Mouse (Mus musculus) ES-Bruce4 (cell line): Measurements from ENCODE around the gene Tnfsf4. TPM values are rescaled to one million over a fixed set of nuclear protein-coding genes. Genes with fewer than 3 reads are reported as not detected.
A peak's percentile ranks its signal among the peaks of the same experiment; 100 is the strongest.

Experiments used
- H3K27ac ChIP-seq: 2 replicates; pipeline ENCODE4 v1.5.1; 2012; ENCODE audit warnings: low read length, inconsistent platforms; ENCODE audit not compliant: insufficient read depth
- H3K27me3 ChIP-seq: 2 replicates; pipeline ENCODE4 v1.6.1; 2012; ENCODE audit warnings: mild to moderate bottlenecking, low read length, inconsistent platforms; ENCODE audit not compliant: control insufficient read depth, poor library complexity, insufficient read depth, severe bottlenecking
- H3K36me3 ChIP-seq: 2 replicates; pipeline ENCODE4 v1.6.1; 2012; ENCODE audit warnings: inconsistent platforms, mild to moderate bottlenecking, low read length, moderate library complexity; ENCODE audit not compliant: control insufficient read depth, poor library complexity, insufficient read depth, severe bottlenecking
- H3K4me1 ChIP-seq: one replicate; pipeline ENCODE4 v1.8.1; 2011; ENCODE audit warnings: low read length; ENCODE audit not compliant: control insufficient read depth, insufficient read depth
- H3K4me3 ChIP-seq: 2 replicates; pipeline ENCODE4 v1.5.1; 2011; ENCODE audit warnings: low read depth, mild to moderate bottlenecking, low read length
- H3K9ac ChIP-seq: 2 replicates; pipeline ENCODE4 v1.6.1; 2012; ENCODE audit warnings: low read depth, mild to moderate bottlenecking, inconsistent platforms; ENCODE audit not compliant: poor library complexity, severe bottlenecking
- H3K9me3 ChIP-seq: replicated peaks from 2 replicates; pipeline ENCODE4 v1.6.1; 2012; ENCODE audit warnings: mild to moderate bottlenecking, low read length, inconsistent platforms; ENCODE audit not compliant: control insufficient read depth, poor library complexity, insufficient read depth, severe bottlenecking
- CTCF ChIP-seq: IDR thresholded peaks from one replicate; pipeline ENCODE4 v1.8.1; 2011; ENCODE audit warnings: low read depth, low read length
- EP300 ChIP-seq: IDR thresholded peaks from 2 replicates; pipeline ENCODE4 v1.6.1; 2011; ENCODE audit warnings: low read depth, low read length; ENCODE audit not compliant: insufficient read depth
- POLR2A ChIP-seq: IDR thresholded peaks from one replicate; pipeline ENCODE4 v1.8.1; 2011; ENCODE audit warnings: low read length; ENCODE audit not compliant: insufficient read depth
- polyA plus RNA-seq: library from polyadenylated mRNA; stranded (reverse); fragments of >200 nt; gene quantifications from 2 replicates; pipeline ENCODE4 v1.2.4, GENCODE M21; 2011; ENCODE audit warnings: low read depth; ENCODE audit not compliant: missing spikeins, insufficient read depth, insufficient read length

The Tnfsf4 gene
- polyA plus RNA-seq, 1 experiment, result not detected

DNA sequence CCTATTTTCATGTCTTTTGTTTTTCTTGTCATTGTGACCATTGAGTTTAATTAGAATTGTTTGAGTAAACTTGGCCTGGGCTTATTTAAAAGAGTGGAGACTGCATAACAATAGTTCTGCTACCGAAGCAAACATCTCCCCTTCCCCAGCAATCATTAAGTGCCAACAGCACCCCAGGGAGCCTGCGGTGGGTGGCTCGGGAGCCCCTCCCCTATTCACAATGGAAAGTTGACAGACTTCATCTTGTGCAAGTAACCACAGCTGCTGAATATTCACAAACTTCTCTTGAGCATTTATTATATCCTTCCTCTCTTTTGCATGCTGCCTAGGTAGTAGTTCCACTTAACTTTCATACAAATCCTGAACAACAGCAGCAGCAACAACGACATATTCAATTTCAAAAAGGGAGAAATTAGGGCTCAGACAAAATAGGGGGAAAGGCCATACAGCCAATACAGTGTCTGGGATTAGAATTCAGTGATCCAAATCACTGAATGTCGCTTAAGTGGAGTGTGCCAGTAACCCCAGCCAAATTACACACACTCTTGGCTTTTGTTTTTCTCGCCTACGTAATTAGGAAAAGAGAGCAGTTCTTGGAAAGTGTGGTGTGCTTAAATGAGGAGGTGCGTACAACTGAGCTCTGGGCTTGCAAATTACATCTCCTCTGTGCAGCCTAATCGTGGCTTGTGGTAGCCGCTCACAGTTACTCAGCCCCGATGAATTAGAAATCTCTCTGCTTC lies 15.4 kb upstream of the Tnfsf4 start:
- H3K9me3 ChIP-seq, result no peaks in the 10 kb centered on the region
- H3K4me1 ChIP-seq, result no peaks in the 10 kb centered on the region
- TF ChIP-seq CTCF, result no peak
- no peak for TF ChIP-seq POLR2A
- 0 out of 2 replicates have a peak, but pooled peaks have one; percentile 20 for TF ChIP-seq EP300
- H3K27ac ChIP-seq, result no peak overlapping the region
- H3K27me3 ChIP-seq, result no peaks in the 10 kb centered on the region
- H3K36me3 ChIP-seq, result no peaks in the 10 kb centered on the region; the same call in 1 of the 2 replicates
- H3K4me3 ChIP-seq, result no peak overlapping the region
- H3K9ac ChIP-seq, result no peak overlapping the region

DNA sequence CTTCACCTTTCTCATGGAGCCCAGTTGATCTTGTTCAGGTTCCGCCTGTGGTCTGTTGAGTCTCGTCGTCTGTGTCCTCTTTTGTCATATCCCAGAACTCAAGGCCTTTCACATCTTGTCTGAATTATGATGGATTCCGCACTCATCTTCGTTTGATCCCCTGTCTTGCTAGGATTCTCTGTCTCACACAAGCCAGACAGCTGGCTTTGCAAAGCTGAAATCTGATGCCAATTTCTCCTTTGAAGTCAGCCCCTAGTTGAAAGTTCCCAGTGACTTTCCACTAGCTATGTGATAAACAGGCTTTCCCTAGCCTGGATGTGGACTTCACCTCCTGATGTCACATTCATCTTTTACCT lies 14.8 kb upstream of the Tnfsf4 start:
- Histone ChIP-seq H3K9me3 (no peaks in the 10 kb centered on the region), H3K9ac (no peak overlapping the region), H3K27ac (no peak overlapping the region), H3K4me1 (no peaks in the 10 kb centered on the region), H3K4me3 (no peak overlapping the region), H3K27me3 (no peaks in the 10 kb centered on the region), H3K36me3 (no peaks in the 10 kb centered on the region; the same call in 1 of the 2 replicates)
- TF ChIP-seq POLR2A (no peak), EP300 (no peak), CTCF (no peak)

DNA sequence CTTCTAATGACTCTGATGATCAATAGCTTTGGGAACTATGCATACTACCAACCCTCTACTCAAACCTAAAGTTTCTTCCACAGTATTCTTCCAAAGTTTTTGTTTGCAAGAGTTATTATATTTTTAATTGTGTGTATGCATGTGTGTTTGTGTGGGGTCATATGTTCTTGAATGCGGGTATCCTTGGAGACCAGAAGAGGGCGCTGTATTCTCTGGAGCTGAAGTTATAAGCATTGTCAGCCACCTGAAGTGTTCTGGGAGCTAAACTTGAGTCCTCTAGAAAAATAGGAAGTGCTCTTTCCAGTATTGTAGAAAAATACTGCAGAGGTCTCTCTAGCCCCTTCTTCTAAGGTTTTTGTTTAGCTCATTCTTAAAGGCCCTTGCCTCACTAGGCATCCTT lies 5.1 kb upstream of the Tnfsf4 start:
- H3K9me3 ChIP-seq, result no peaks in the 10 kb centered on the region
- H3K4me3 ChIP-seq, result no peak overlapping the region
- H3K27ac ChIP-seq, result no peak overlapping the region
- no peaks in the 10 kb centered on the region for H3K27me3 ChIP-seq
- H3K9ac ChIP-seq, result no peak overlapping the region
- TF ChIP-seq EP300, result no peak
- TF ChIP-seq CTCF, result no peak
- TF ChIP-seq POLR2A, result no peak
- no peaks in the 10 kb centered on the region for H3K36me3 ChIP-seq
- H3K4me1 ChIP-seq, result no peaks in the 10 kb centered on the region

DNA sequence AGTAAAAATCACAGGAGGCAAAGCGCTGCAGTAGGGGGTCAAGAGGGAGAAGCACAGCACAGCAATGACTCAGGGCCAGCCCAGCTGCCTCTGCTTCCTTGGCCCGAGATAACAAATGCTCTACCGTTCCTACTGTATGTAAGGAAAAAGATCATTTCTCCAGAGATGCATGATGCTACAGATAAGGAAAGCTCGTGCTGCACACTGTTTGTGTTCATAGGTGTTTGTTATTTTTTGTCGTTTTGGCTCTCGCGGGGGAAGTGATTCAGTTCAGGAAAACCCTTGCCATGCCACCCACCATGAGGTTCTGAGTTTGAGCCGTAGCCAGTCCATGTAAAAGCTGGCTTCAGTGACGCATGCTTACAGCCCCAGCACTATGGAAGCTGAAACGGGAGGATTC lies 2.3 kb upstream of the Tnfsf4 start:
- Histone ChIP-seq H3K36me3 (no peaks in the 10 kb centered on the region), H3K27me3 (no peaks in the 10 kb centered on the region), H3K9ac (no peak overlapping the region), H3K9me3 (no peaks in the 10 kb centered on the region), H3K27ac (no peak overlapping the region), H3K4me3 (no peak overlapping the region), H3K4me1 (no peaks in the 10 kb centered on the region)
- TF ChIP-seq POLR2A, result no peak
- TF ChIP-seq EP300, result no peak
- no peak for TF ChIP-seq CTCF

DNA sequence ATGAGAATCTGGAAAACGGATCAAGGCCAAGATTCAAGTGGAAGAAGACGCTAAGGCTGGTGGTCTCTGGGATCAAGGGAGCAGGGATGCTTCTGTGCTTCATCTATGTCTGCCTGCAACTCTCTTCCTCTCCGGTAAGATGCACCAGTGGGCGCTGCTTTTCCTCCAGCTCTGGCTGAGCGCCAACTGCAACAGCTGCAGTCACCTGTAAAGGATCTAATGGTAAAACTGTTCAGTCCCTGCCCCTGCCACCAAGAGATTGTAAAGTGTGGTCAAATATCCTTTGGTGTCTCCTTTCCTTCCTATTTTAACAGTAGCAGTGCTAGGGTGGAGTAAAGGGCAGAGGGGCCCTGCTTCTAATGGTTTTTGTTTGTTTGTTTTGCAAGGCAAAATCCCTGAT lies 401 bp downstream of the Tnfsf4 start:
- Histone ChIP-seq H3K4me3 (no peak overlapping the region), H3K27me3 (no peaks in the 10 kb centered on the region)
- TF ChIP-seq EP300 (no peak), CTCF (no peak), POLR2A (no peak)

DNA sequence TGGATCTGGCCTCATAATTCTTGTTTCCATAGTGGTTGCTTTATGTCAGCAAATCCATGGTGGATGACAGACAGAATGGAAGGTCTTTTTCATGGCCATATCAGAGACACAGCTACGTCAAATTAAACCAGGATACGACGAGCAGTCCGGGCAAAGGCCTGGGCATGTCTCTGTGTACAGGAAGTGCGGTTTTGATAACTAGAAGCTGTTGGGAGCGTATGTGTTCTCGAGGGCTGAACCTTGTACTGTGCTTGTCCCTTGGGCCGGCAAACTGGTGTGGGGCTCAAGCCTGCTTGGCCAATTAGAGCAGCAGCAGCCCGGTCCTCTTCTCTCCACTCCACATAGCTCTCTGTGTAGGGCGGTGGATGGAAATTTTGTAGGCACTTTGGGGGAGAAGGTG lies 1.1 kb downstream of the Tnfsf4 start:
- TF ChIP-seq CTCF, result no peak
- no peak for TF ChIP-seq POLR2A
- TF ChIP-seq EP300, result no peak
- Histone ChIP-seq H3K4me1 (no peaks in the 10 kb centered on the region), H3K27me3 (no peaks in the 10 kb centered on the region), H3K9me3 (no peaks in the 10 kb centered on the region), H3K36me3 (no peaks in the 10 kb centered on the region), H3K27ac (no peak overlapping the region), H3K9ac (no peak overlapping the region), H3K4me3 (no peak overlapping the region)

More for the DNA sequence above, 401 bp downstream of the Tnfsf4 start:
- Histone ChIP-seq H3K27ac (no peak overlapping the region), H3K4me1 (no peaks in the 10 kb centered on the region), H3K9me3 (no peaks in the 10 kb centered on the region), H3K9ac (no peak overlapping the region), H3K36me3 (no peaks in the 10 kb centered on the region)
